Mouse (Mus musculus) T-helper 1 cell (primary cell): ENCODE data around the gene Syt12.

ENCODE experiments used
- in situ Hi-C: fragments of 300-600 bp; cut with MboI, MseI; formaldehyde crosslinking; loops from one replicate; pipeline ENCODE4 v1.15.1; 2025; ENCODE audit warnings: high pct_unique_total_duplicates

Gene Syt12

DNA sequence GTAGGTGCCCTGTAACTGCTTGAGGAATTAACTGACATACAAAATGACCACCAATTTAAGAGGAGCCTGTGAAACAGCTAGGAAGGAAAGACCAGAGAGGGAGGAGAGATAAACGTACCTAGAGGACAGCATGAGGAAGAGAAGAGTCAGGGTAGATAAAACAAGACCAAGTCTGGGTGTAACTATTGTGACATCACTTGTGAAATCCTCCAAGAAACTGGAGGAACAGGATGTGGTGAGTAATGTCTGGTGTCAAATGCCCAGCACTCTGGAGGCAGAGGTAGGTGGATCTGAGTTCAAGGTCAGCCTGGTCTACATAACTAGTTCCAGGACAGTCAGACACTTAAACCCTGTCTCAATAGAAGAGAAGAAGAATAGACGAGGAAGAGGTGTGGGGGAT lies 68.2 kb downstream of the Syt12 start:
- in situ Hi-C loops: no loop called here

DNA sequence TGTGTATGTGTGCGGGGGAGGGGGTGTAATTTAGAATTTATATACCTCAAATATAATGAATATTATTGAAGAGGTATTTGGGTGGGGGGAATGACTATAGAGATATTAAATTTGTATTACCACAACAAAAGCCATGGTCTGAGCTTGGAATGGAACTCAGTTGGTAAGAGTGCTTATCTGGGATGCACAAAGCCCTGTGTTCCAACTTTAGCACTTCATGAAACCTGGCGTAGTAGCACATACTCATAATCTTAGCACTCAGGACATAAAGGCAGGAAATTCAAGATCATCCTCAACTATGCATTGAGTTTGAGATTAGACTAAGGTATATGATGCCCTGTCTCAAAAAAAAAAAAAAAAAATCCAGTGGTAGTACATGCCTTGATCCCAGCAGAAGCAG lies 72.4 kb downstream of the Syt12 start:
- in situ Hi-C loops: no loop called here

DNA sequence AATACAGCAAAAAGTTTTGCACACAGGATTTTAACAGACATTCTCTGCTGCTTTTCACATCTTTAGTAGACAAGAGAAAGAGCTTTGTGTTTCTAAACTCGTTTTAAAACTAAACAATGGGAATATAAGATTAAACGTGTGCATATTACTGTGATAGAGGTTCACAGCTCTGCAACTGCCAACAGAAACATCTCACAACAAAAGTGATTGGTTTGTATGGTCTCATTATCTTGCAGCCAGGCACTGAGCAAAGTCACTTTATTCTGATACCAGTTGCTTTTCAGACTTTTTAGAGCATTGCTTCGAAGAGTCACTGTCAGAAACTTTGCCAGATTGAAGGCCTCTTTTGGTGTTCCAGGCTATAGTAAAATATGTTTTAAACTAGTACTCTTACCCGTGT lies 78.3 kb downstream of the Syt12 start:
- in situ Hi-C loops: no loop called here

DNA sequence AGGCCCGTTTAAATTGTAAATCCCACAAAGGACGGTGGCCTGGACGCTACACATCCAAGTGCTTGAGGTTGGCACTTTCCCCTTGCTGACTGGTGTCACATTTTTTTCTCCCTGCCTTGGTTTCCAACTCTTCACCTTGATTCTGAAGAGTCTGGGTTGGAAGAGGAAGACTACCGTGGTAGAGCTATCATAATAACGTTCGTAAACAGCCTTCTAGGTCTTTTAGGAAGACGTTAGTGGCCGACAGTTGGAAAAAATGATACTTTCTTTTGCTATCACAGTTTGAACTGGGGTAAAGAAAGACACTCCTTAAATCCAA lies 78.7 kb downstream of the Syt12 start:
- in situ Hi-C loops: no loop called here

DNA sequence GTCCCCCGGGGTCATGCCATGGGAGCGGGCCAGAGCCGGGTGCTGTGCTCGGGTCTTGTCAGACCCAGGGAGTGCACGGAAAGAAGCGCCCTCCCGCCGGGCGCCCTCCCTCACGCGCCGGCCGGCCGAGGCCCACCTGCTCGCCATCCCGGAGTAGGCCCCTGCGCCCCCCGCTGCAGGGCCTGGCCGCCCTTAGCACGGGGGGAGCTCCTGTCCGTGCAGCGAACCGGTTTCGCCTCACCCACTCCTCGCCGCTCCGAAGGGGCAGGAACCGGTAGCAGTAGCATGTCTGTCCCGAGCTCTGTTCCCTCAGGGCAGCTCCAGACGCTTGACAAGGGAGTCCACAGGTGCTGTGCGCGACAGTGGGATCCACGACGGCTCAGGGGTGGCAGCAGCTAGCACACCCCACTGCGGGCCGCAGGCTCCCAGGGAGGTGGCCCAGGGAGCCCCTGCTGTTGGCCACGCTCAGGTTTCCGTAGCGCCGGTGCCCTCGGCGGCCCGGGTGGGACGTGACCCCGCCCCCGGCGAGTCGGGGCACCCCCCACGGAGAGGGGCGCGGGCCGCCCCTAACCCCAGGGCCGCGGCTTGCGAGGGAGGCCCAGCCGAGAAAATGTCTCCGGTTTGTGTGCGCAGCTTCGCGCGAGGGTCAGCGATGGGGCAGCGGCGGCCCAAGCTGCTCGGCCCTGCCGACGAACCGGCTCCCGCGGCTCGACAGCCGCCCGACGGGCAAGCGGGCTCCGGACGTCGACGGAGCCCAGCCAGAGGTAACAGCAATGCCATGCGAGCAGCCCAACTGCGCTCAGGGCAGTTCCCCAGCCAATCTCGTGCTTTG lies 79.2 kb downstream of the Syt12 start, which contains the start of gene Kdm2a:
Gene Kdm2a, minus strand, starts transcription at position 488 of the 832 bp plus-strand sequence.
- in situ Hi-C loops: no loop called here

DNA sequence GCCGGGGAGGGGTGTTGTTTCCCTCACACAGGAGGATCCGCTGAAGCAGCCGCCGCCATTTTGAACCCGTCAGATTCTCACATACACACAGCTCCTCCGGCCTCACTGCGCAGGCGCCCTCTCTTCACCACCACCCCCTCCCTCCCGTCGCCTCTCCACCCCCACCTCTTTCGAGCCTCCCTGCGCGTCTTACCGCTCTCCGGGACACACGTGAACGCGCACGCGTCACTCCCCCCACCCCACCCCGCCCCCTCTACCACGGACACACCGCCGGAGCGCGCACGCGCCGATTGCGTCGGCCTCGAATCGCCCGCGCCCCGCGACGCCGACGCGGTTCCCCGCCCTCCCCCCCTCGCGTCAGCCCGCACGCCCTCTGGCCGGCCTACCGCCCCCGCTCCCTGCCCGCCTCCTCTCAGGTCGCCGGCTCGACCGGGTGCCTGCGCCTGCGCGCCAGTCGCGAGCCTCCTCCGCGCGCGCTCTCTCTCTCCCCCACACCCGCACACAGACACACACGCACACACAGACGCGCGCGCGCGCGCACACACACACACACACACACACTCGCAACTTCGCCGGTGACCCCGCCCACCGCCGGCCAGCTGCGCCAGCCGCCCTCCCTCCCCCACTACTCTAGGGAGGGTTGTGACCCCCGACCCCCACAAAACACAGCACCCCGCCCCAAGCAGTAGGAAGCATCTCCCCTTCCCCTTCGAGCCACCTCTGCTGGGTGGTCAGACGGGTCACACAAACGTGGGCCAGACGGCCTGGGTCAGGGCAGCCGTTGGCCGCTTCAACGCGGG lies 80.0 kb downstream of the Syt12 start:
- in situ Hi-C loops: no loop called here

DNA sequence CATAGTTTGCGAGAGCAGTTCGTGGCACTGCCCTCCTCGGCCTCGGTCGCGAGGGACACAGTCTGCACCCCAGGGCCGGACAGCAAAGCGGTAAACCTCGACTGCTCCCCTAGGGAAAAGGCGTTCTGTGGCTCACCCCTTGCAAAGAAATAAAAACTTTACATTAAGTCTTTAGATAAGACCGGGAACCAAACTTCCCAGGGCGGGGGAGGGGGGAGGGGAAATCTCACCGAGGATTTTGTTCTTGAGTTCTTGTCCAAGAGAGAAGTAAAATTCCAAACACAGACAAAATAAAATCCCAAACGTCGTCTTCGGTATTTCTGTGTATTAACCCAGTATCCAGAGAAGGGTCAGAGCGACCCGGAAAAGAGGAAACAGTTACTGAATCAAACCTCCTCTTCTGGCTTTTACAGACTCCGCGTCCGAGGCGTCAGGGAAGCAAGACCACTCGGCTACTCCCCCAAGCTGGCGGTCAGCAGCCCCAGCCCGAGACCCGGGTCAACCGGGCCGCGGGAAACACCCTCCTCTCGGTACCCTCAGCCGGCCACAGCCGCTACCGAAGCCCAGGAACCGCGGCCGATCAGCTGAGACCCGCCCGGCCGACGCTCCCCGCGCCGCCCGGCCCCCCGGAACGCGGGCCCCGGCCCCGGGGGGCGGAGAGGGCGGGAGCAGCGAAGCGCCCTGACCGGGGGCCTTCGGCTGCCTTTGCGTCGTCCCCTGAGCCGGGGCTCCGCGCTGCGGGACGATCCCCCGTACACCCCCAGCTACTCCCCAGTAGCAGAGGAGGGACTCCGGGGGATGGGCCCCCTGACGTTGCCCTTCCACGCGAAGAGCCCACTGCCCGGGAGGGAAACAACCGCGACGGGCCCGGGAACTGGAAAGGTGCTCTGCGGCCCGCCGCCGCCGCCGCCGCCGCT lies 80.9 kb downstream of the Syt12 start:
- in situ Hi-C loops: no loop called here
